In the genomic region with DNA sequence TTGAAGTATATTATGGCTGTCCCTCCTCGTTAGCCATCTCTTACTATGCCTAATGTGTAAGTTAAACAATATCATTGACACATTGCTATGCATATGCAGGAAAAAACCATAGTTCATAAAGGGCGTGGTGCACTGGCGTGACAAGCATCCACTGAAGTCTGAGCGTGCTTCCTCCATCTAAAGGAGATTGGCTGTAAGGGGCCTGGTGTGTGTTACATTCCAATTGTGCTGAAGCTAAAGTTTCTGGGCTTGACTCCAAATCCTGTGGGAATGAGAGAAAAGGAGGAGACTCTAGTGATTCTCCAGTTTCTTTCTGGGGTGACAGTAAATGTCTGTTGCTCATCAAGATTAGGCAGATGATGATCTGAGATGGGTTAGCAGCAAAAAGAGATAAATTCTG, we compare ENCODE assay signal across 30 mouse cellular contexts. TPM values are rescaled to one million over a fixed set of nuclear protein-coding genes. Genes with fewer than 3 reads are reported as not detected.
DNase-seq lines count a peak whose midpoint lies in the region; ATAC-seq and TF ChIP-seq lines count a peak whose summit lies in the region.
"Had no signal": no experiment of that assay in that cellular context is flagged by ENCODE, and none has a peak within 500 bp of the region (broad histone marks: within the 10 kb centered on the region; RNA-seq: fewer than 3 reads in every experiment).

No protein-coding gene starts in this region.

- H3K4me3 ChIP-seq in heart, embryonic 10.5 days, result no peak overlapping the region
- no peak overlapping the region for H3K4me3 ChIP-seq in lung, embryonic 14.5 days (ENCODE audit: low read depth, low read length)
- H3K4me3 ChIP-seq in lung, adult 2 months (replicated peaks; ENCODE audit: extremely low read depth, low read depth, low read length), result no peak overlapping the region
- H3K4me3 ChIP-seq in forebrain, embryonic 11.5 days (ENCODE audit: low read depth, low read length), result no peak overlapping the region
- H3K4me3 ChIP-seq: embryonic facial prominence, embryonic 12.5 days; forebrain, embryonic 10.5 days; gastrocnemius, adult 2 months; hindbrain, embryonic 10.5 days; hindbrain, embryonic 13.5 days had no signal

- ATAC-seq in lung, embryonic 14.5 days (ENCODE audit: insufficient read depth), result no peak
- no peak for ATAC-seq in forebrain, embryonic 11.5 days (replicated peaks; ENCODE audit: low FRiP score)
- ATAC-seq: forebrain, embryonic 14.5 days; forebrain, postnatal 0 days; hindbrain, embryonic 16.5 days; Patski had no signal

- H3K9me3 ChIP-seq in heart, embryonic 10.5 days, result no peaks in the 10 kb centered on the region
- H3K9me3 ChIP-seq in lung, embryonic 14.5 days (ENCODE audit: low read depth, low read length), result no peaks in the 10 kb centered on the region
- no peaks in the 10 kb centered on the region for H3K9me3 ChIP-seq in forebrain, embryonic 11.5 days (ENCODE audit: control insufficient read depth, low read length)
- H3K9me3 ChIP-seq: embryonic facial prominence, embryonic 12.5 days; forebrain, embryonic 10.5 days; hindbrain, embryonic 10.5 days; hindbrain, embryonic 13.5 days had no signal

- WGBS in heart, embryonic 10.5 days, result 77% methylated on average over 4 of the region's 4 CpGs
- 60% methylated on average over 4 of the region's 4 CpGs for WGBS in lung, embryonic 14.5 days
- 45% methylated on average over 4 of the region's 4 CpGs for WGBS in lung, adult 2 months
- 86% methylated on average over 4 of the region's 4 CpGs for WGBS in forebrain, embryonic 11.5 days

- no peak overlapping the region for H3K27ac ChIP-seq in heart, embryonic 10.5 days
- no peak overlapping the region for H3K27ac ChIP-seq in lung, embryonic 14.5 days (ENCODE audit: low read depth)
- no peak overlapping the region for H3K27ac ChIP-seq in forebrain, embryonic 11.5 days (ENCODE audit: low read depth, low read length)
- H3K27ac ChIP-seq: embryonic facial prominence, embryonic 12.5 days; forebrain, embryonic 10.5 days; gastrocnemius, adult 2 months; hindbrain, embryonic 10.5 days; hindbrain, embryonic 13.5 days had no signal

- no peak overlapping the region for H3K4me2 ChIP-seq in lung, embryonic 14.5 days
- no peak overlapping the region for H3K4me2 ChIP-seq in forebrain, embryonic 11.5 days (ENCODE audit: low read depth, low read length, severe bottlenecking)
- H3K4me2 ChIP-seq: embryonic facial prominence, embryonic 12.5 days; heart, embryonic 11.5 days; hindbrain, embryonic 13.5 days had no signal

- H3K4me1 ChIP-seq in heart, embryonic 10.5 days, result no peaks in the 10 kb centered on the region
- no peaks in the 10 kb centered on the region for H3K4me1 ChIP-seq in lung, embryonic 14.5 days (ENCODE audit: insufficient read depth)
- no peaks in the 10 kb centered on the region for H3K4me1 ChIP-seq in lung, adult 2 months (ENCODE audit: control insufficient read depth, insufficient read depth, low read length)
- H3K4me1 ChIP-seq in forebrain, embryonic 11.5 days (replicated peaks; ENCODE audit: control insufficient read depth, insufficient read depth, low read length), result no peaks in the 10 kb centered on the region
- H3K4me1 ChIP-seq: embryonic facial prominence, embryonic 12.5 days; forebrain, embryonic 10.5 days; hindbrain, embryonic 10.5 days; hindbrain, embryonic 13.5 days had no signal

- intact Hi-C loops in heart, postnatal 25 days (cut with DNase I), result no loop called here
- intact Hi-C loops in left cerebral cortex, postnatal 10 days (cut with DNase I), result no loop called here

- TF ChIP-seq POLR2A in lung, adult 2 months (IDR thresholded peaks at IDR 0.05; ENCODE audit: borderline replicate concordance, extremely low read depth, low read depth, low read length), result no peak

- H3K9ac ChIP-seq in lung, embryonic 14.5 days, result no peak overlapping the region
- H3K9ac ChIP-seq in forebrain, embryonic 11.5 days (ENCODE audit: low read length), result no peak overlapping the region
- H3K9ac ChIP-seq: embryonic facial prominence, embryonic 12.5 days; forebrain, postnatal 0 days; hindbrain, embryonic 13.5 days had no signal

- no peak for TF ChIP-seq CTCF in lung, embryonic 14.5 days (IDR thresholded peaks at IDR 0.05; ENCODE audit: low read depth)
- TF ChIP-seq CTCF in lung, adult 2 months (IDR thresholded peaks at IDR 0.05; ENCODE audit: insufficient read depth, low read length), result no peak

- H3K36me3 ChIP-seq in heart, embryonic 10.5 days, result no peaks in the 10 kb centered on the region
- no peaks in the 10 kb centered on the region for H3K36me3 ChIP-seq in lung, embryonic 14.5 days (ENCODE audit: insufficient read depth)
- H3K36me3 ChIP-seq in forebrain, embryonic 11.5 days (ENCODE audit: control insufficient read depth, insufficient read depth, low read length), result no peaks in the 10 kb centered on the region
- H3K36me3 ChIP-seq: embryonic facial prominence, embryonic 12.5 days; forebrain, embryonic 10.5 days; hindbrain, embryonic 10.5 days; hindbrain, embryonic 13.5 days had no signal

- DNase-seq in heart, embryonic 10.5 days (ENCODE audit: low spot score), result peak; percentile 46
- no peak for DNase-seq in heart, postnatal 25 days (ENCODE audit: low spot score)
- peak; percentile 61 for DNase-seq in lung, embryonic 14.5 days
- DNase-seq in lung, adult 2 months, result no peak
- peak; percentile 54 for DNase-seq in 3T3-L1 (ENCODE audit: low read depth, low spot score)
- peak; percentile 71 for DNase-seq in NIH3T3 (ENCODE audit: low read depth)
- DNase-seq in forebrain, embryonic 11.5 days (ENCODE audit: low spot score), result no peak
- no peak for DNase-seq in left cerebral cortex, postnatal 10 days (ENCODE audit: extremely low spot score in 1 of 2, low spot score in 2 of 2)
- DNase-seq: adrenal gland, postnatal 10 days; adrenal gland, postnatal 36 days; cerebellum, adult 18-20 months; cerebellum, adult 9-10 months; cerebellum, postnatal 14 days; forebrain, postnatal 0 days; gastrocnemius, adult 2 months; gastrocnemius, postnatal 14 days; heart, adult 18-20 months; heart, postnatal 36 days had no signal

- peaks cover 68% of the 10 kb centered on the region for H3K27me3 ChIP-seq in heart, embryonic 10.5 days (ENCODE audit: insufficient read depth, poor library complexity, severe bottlenecking)
- H3K27me3 ChIP-seq in lung, embryonic 14.5 days (ENCODE audit: insufficient read depth, low read length), result 0 out of 2 replicates have a peak, but pooled peaks cover 5% of the 10 kb centered on the region
- no peaks in the 10 kb centered on the region for H3K27me3 ChIP-seq in forebrain, embryonic 11.5 days (ENCODE audit: control insufficient read depth, insufficient read depth, low read length)
- H3K27me3 ChIP-seq: embryonic facial prominence, embryonic 12.5 days had no signal

RNA-seq across cellular contexts. Expression of a gene that starts 2.8 kb away (rescaled TPM):
- polyA plus RNA-seq in heart, embryonic 10.5 days (2016; fragmentation: Nextera tagmentation; extraction: Ambion mirVana), result not detected in 2 replicates
- not detected for total RNA-seq in heart, postnatal 25 days (2021)
- polyA plus RNA-seq in lung, embryonic 14.5 days (2014; fragmentation: Nextera tagmentation; extraction: Ambion mirVana), result not detected in 2 replicates
- not detected in 2 replicates for polyA plus RNA-seq in lung, adult 2 months (2012; rRNA removed)
- not detected in 2 replicates for polyA plus RNA-seq in forebrain, embryonic 11.5 days (2014; fragmentation: Nextera tagmentation; extraction: Ambion mirVana)
- under 1 TPM; 0.21 to 0.26 TPM for total RNA-seq in left cerebral cortex, postnatal 10 days (2021)
- total RNA-seq: adrenal gland, adult 18-20 months; adrenal gland, postnatal 10 days; adrenal gland, postnatal 36 days; forebrain, postnatal 0 days; gastrocnemius, adult 2 months; gastrocnemius, postnatal 14 days; gastrocnemius, postnatal 4 days; heart, adult 18-20 months; heart, postnatal 36 days had no signal
- polyA plus RNA-seq: embryonic facial prominence, embryonic 12.5 days; forebrain, embryonic 10.5 days; forebrain, embryonic 14.5 days; forebrain, postnatal 0 days; heart, embryonic 11.5 days; heart, embryonic 14.5 days; heart, postnatal 0 days; hindbrain, embryonic 10.5 days; hindbrain, embryonic 13.5 days; hindbrain, embryonic 16.5 days; Patski had no signal

RNA-seq across cellular contexts. Expression of a gene that starts 4.7 kb away (rescaled TPM):
- 4.9 and 5.0 TPM in 2 replicates for polyA plus RNA-seq in heart, embryonic 10.5 days (2016; fragmentation: Nextera tagmentation; extraction: Ambion mirVana)
- 1 to 10 TPM; 1.0 to 1.6 TPM for total RNA-seq in heart, postnatal 25 days (2021)
- polyA plus RNA-seq in lung, embryonic 14.5 days (2014; fragmentation: Nextera tagmentation; extraction: Ambion mirVana), result 1.3 and 1.8 TPM in 2 replicates
- polyA plus RNA-seq in lung, adult 2 months (2012; rRNA removed), result 5.3 and 7.3 TPM in 2 replicates
- polyA plus RNA-seq in forebrain, embryonic 11.5 days (2014; fragmentation: Nextera tagmentation; extraction: Ambion mirVana), result 3.0 and 4.2 TPM in 2 replicates
- total RNA-seq in left cerebral cortex, postnatal 10 days (2021), result 1 to 10 TPM in 1 of 2 experiments, under 1 TPM in 1; 0.84 to 1.3 TPM
- total RNA-seq: forebrain, postnatal 0 days had no signal
- polyA plus RNA-seq: forebrain, postnatal 0 days; Patski had no signal

Comparison
In these comparisons a context has a peak if more than half of its experiments do, and no peak if none do; other contexts are left out.
1. DNase-seq: peak in heart, embryonic 10.5 days (single experiment), lung, embryonic 14.5 days (single experiment), 3T3-L1 (single experiment) and NIH3T3 (single experiment); none in heart, postnatal 25 days (single experiment), lung, adult 2 months (single experiment), forebrain, embryonic 11.5 days (single experiment) and left cerebral cortex, postnatal 10 days (0 of 2).